18 mouse cellular contexts compared by ENCODE assay signal in the genomic region with DNA sequence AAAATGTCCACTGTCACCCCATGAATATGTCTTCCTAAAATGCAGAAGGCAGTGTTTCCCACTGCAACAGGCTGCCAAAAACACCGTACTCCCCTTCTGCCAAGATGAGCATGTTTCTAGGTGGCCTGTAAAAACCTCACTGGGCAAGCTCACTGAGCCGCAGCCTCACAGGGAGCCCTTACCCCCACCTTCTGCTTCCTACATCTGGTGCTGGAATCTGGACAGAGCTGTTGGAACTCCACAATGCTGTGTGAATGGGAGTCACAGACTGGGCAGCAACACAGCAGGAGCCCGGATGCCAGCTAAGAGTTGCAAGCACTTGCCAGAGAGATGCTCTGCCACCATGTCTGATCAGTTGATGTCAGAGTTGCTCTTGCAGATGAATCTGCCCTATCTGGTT.
DNase-seq lines count a peak whose midpoint lies in the region; ATAC-seq and TF ChIP-seq lines count a peak whose summit lies in the region.
"Had no signal": no experiment of that assay in that cellular context is flagged by ENCODE, and none has a peak within 500 bp of the region (broad histone marks: within the 10 kb centered on the region; RNA-seq: fewer than 3 reads in every experiment).

No protein-coding gene starts in this region.

- H3K4me1 ChIP-seq in forebrain, embryonic 15.5 days: peaks cover 23% of the 10 kb centered on the region
- H3K4me1 ChIP-seq in forebrain, embryonic 12.5 days: peaks cover 9% of the 10 kb centered on the region; the same call in 1 of the 2 replicates
- peaks cover 6% of the 10 kb centered on the region; the same call in 1 of the 2 replicates for H3K4me1 ChIP-seq in forebrain, postnatal 0 days (ENCODE audit: insufficient read depth)
- H3K4me1 ChIP-seq in intestine, embryonic 16.5 days (ENCODE audit: control insufficient read depth, insufficient read depth, low read length): no peaks in the 10 kb centered on the region
- H3K4me1 ChIP-seq: intestine, embryonic 15.5 days had no signal

- DNase-seq in cerebellum, postnatal 10 days: peak; percentile 63 to 81
- no peak for DNase-seq in cerebellum, adult 11 months
- peak; percentile 76 for DNase-seq in left cerebral cortex, postnatal 4 days
- no peak for DNase-seq in left cerebral cortex, adult 2 months (ENCODE audit: extremely low spot score in 1 of 2, low spot score in 2 of 2)
- DNase-seq in forebrain, postnatal 0 days: peak; percentile 51
- DNase-seq: adrenal gland, postnatal 10 days; B cell, adult 2 months; cerebellum, adult 9-10 months; gastrocnemius, adult 2 months; gastrocnemius, postnatal 25 days had no signal

- no peak overlapping the region for H3K4me3 ChIP-seq in forebrain, embryonic 15.5 days
- no peak overlapping the region for H3K4me3 ChIP-seq in forebrain, embryonic 12.5 days (replicated peaks)
- H3K4me3 ChIP-seq in left cerebral cortex, adult 2 months: no peak overlapping the region
- no peak overlapping the region for H3K4me3 ChIP-seq in forebrain, postnatal 0 days (ENCODE audit: low read depth, low read length)
- no peak overlapping the region for H3K4me3 ChIP-seq in intestine, embryonic 16.5 days (ENCODE audit: low read length)
- H3K4me3 ChIP-seq: embryonic facial prominence, embryonic 10.5 days; gastrocnemius, adult 2 months; heart, embryonic 12.5 days; intestine, embryonic 15.5 days had no signal

- no peaks in the 10 kb centered on the region for H3K27me3 ChIP-seq in forebrain, embryonic 15.5 days
- H3K27me3 ChIP-seq in forebrain, embryonic 12.5 days: no peaks in the 10 kb centered on the region
- no peaks in the 10 kb centered on the region for H3K27me3 ChIP-seq in forebrain, postnatal 0 days (ENCODE audit: insufficient read depth, low read length)
- no peaks in the 10 kb centered on the region for H3K27me3 ChIP-seq in intestine, embryonic 16.5 days (replicated peaks; ENCODE audit: control insufficient read depth, insufficient read depth, low read length)
- H3K27me3 ChIP-seq: intestine, embryonic 15.5 days had no signal

- H3K27ac ChIP-seq in forebrain, embryonic 15.5 days (replicated peaks): no peak overlapping the region
- H3K27ac ChIP-seq in forebrain, embryonic 12.5 days: no peak overlapping the region
- no peak overlapping the region for H3K27ac ChIP-seq in left cerebral cortex, adult 2 months
- no peak overlapping the region for H3K27ac ChIP-seq in forebrain, postnatal 0 days (ENCODE audit: low read depth, low read length)
- no peak overlapping the region for H3K27ac ChIP-seq in intestine, embryonic 16.5 days (ENCODE audit: low read length)
- H3K27ac ChIP-seq: embryonic facial prominence, embryonic 10.5 days; gastrocnemius, adult 2 months; intestine, embryonic 15.5 days had no signal

- no peak for TF ChIP-seq CTCF in left cerebral cortex, adult 2 months (IDR thresholded peaks at IDR 0.05)
- no peak for TF ChIP-seq CTCF in forebrain, postnatal 0 days (IDR thresholded peaks at IDR 0.05; ENCODE audit: low read depth)

- WGBS in forebrain, embryonic 15.5 days: 53% methylated on average over 3 of the region's 3 CpGs
- WGBS in forebrain, embryonic 12.5 days: 77% methylated on average over 3 of the region's 3 CpGs
- WGBS in forebrain, postnatal 0 days: 46% methylated on average over 3 of the region's 3 CpGs
- 79% methylated on average over 3 of the region's 3 CpGs for WGBS in intestine, embryonic 16.5 days

- intact Hi-C loops in left cerebral cortex, postnatal 4 days (cut with DNase I): no loop called here
- intact Hi-C loops in left cerebral cortex, adult 2 months (cut with DNase I): no loop called here

- H3K9me3 ChIP-seq in forebrain, embryonic 15.5 days: no peaks in the 10 kb centered on the region
- no peaks in the 10 kb centered on the region for H3K9me3 ChIP-seq in forebrain, embryonic 12.5 days
- H3K9me3 ChIP-seq in forebrain, postnatal 0 days (ENCODE audit: low read length): no peaks in the 10 kb centered on the region
- H3K9me3 ChIP-seq in intestine, embryonic 16.5 days (ENCODE audit: control insufficient read depth, low read length): no peaks in the 10 kb centered on the region
- H3K9me3 ChIP-seq: embryonic facial prominence, embryonic 10.5 days; heart, embryonic 12.5 days; intestine, embryonic 15.5 days had no signal

- ATAC-seq in forebrain, embryonic 15.5 days (replicated peaks): peak; percentile 46; the same call in 1 of the 2 replicates
- ATAC-seq in forebrain, embryonic 12.5 days (ENCODE audit: low FRiP score): no peak
- ATAC-seq in forebrain, postnatal 0 days: peak; percentile 52
- no peak for ATAC-seq in intestine, embryonic 16.5 days
- ATAC-seq: CD4-positive, CD25-positive, alpha-beta regulatory T cell, adult 4 months; intestine, embryonic 15.5 days had no signal

- no peaks in the 10 kb centered on the region for H3K36me3 ChIP-seq in forebrain, embryonic 15.5 days
- no peaks in the 10 kb centered on the region for H3K36me3 ChIP-seq in forebrain, embryonic 12.5 days (replicated peaks)
- H3K36me3 ChIP-seq in forebrain, postnatal 0 days (ENCODE audit: insufficient read depth): no peaks in the 10 kb centered on the region
- H3K36me3 ChIP-seq in intestine, embryonic 16.5 days (ENCODE audit: control insufficient read depth, insufficient read depth, low read length): no peaks in the 10 kb centered on the region
- H3K36me3 ChIP-seq: embryonic facial prominence, embryonic 10.5 days; G1E; heart, embryonic 12.5 days; intestine, embryonic 15.5 days had no signal

- no peak overlapping the region for H3K4me2 ChIP-seq in forebrain, embryonic 15.5 days (replicated peaks)
- no peak overlapping the region for H3K4me2 ChIP-seq in forebrain, embryonic 12.5 days
- no peak overlapping the region for H3K4me2 ChIP-seq in forebrain, postnatal 0 days (ENCODE audit: low read depth)
- no peak overlapping the region for H3K4me2 ChIP-seq in intestine, embryonic 16.5 days (ENCODE audit: low read depth, low read length)
- H3K4me2 ChIP-seq: heart, embryonic 12.5 days; intestine, embryonic 15.5 days had no signal

- H3K9ac ChIP-seq in forebrain, embryonic 15.5 days (replicated peaks): no peak overlapping the region
- H3K9ac ChIP-seq in forebrain, embryonic 12.5 days: no peak overlapping the region
- no peak overlapping the region for H3K9ac ChIP-seq in forebrain, postnatal 0 days
- H3K9ac ChIP-seq in intestine, embryonic 16.5 days (ENCODE audit: low read depth, low read length): no peak overlapping the region
- H3K9ac ChIP-seq: heart, embryonic 12.5 days; intestine, embryonic 15.5 days had no signal

Comparison
In these comparisons a context has a peak if more than half of its experiments do, and no peak if none do; other contexts are left out.
1. DNase-seq: peak in cerebellum, postnatal 10 days (2 of 2), left cerebral cortex, postnatal 4 days (single experiment) and forebrain, postnatal 0 days (single experiment); none in cerebellum, adult 11 months (single experiment) and left cerebral cortex, adult 2 months (0 of 2).
2. ATAC-seq: peak in forebrain, embryonic 15.5 days (single experiment) and forebrain, postnatal 0 days (single experiment); none in forebrain, embryonic 12.5 days (single experiment) and intestine, embryonic 16.5 days (single experiment).